Mouse (Mus musculus) myocyte (in vitro differentiated cells): ENCODE data around the gene Fpr3. TPM values are rescaled to one million over a fixed set of nuclear protein-coding genes. Genes with fewer than 3 reads are reported as not detected.

ENCODE experiments used
- H3K27me3 ChIP-seq: one replicate; pipeline ENCODE4 v1.6.1; 2011; ENCODE audit not compliant: control insufficient read depth, insufficient read depth, insufficient read length
- H3K36me3 ChIP-seq: one replicate; pipeline ENCODE4 v1.6.1; 2011; ENCODE audit not compliant: control insufficient read depth, insufficient read depth
- H3K4me2 ChIP-seq: one replicate; pipeline ENCODE4 v1.6.1; 2011; ENCODE audit warnings: low read depth, control low read depth
- H3K4me3 ChIP-seq: one replicate; pipeline ENCODE4 v1.5.1; 2011; ENCODE audit warnings: mild to moderate bottlenecking, control low read depth, moderate library complexity
- H3K79me2 ChIP-seq: one replicate; pipeline ENCODE4 v1.6.1; 2011; ENCODE audit not compliant: control insufficient read depth, insufficient read depth
- H3ac ChIP-seq: one replicate; pipeline ENCODE4 v1.6.1; 2011; ENCODE audit not compliant: control insufficient read depth, insufficient read length
- CEBPB ChIP-seq: IDR thresholded peaks from 2 replicates; pipeline ENCODE4 v1.6.1; 2011; ENCODE audit warnings: mild to moderate bottlenecking, moderate library complexity; ENCODE audit not compliant: poor library complexity, insufficient read depth, severe bottlenecking
- E2F4 ChIP-seq: IDR thresholded peaks from one replicate; pipeline ENCODE4 v1.6.1; 2011; ENCODE audit warnings: mild to moderate bottlenecking, control low read depth, moderate library complexity; ENCODE audit not compliant: insufficient read depth
- MAX ChIP-seq: IDR thresholded peaks from one replicate; pipeline ENCODE4 v1.6.1; 2011; ENCODE audit warnings: low read depth, mild to moderate bottlenecking, control low read depth
- MYOD1 ChIP-seq, 3 experiments: IDR thresholded peaks; one replicate each; pipeline ENCODE4 v1.6.1; 2011; ENCODE audit warnings: control low read depth in 2 of 3, low read depth in 2 of 3, mild to moderate bottlenecking in 2 of 3, moderate library complexity in 1 of 3; ENCODE audit not compliant: insufficient read length in 2 of 3, control insufficient read depth in 1 of 3
- MYOG ChIP-seq, 3 experiments: IDR thresholded peaks; one replicate each; pipeline ENCODE4 v1.6.1; 2011; ENCODE audit warnings: control low read depth in 2 of 3, low read depth in 2 of 3, mild to moderate bottlenecking in 2 of 3; ENCODE audit not compliant: insufficient read length in 2 of 3, control insufficient read depth in 1 of 3, insufficient read depth in 1 of 3
- POLR2A ChIP-seq: IDR thresholded peaks from one replicate; pipeline ENCODE4 v1.6.1; 2011; ENCODE audit warnings: low read depth, mild to moderate bottlenecking, control low read depth, moderate library complexity; ENCODE audit not compliant: insufficient read length
- POLR2AphosphoS2 ChIP-seq: IDR thresholded peaks from one replicate; pipeline ENCODE4 v1.6.1; 2011; ENCODE audit warnings: low read depth, control low read depth; ENCODE audit not compliant: insufficient read length
- REST ChIP-seq: IDR thresholded peaks from one replicate; pipeline ENCODE4 v1.6.1; 2011; ENCODE audit warnings: mild to moderate bottlenecking, control low read depth, moderate library complexity; ENCODE audit not compliant: insufficient read depth, insufficient read length
- SRF ChIP-seq: IDR thresholded peaks from one replicate; pipeline ENCODE4 v1.6.1; 2011; ENCODE audit warnings: low read depth; ENCODE audit not compliant: control insufficient read depth, insufficient read length
- TCF12 ChIP-seq: IDR thresholded peaks from one replicate; pipeline ENCODE4 v1.6.1; 2011; ENCODE audit warnings: mild to moderate bottlenecking, control low read depth; ENCODE audit not compliant: poor library complexity, insufficient read depth, severe bottlenecking
- TCF3 ChIP-seq: IDR thresholded peaks from one replicate; pipeline ENCODE4 v1.6.1; 2011; ENCODE audit warnings: low read depth, control low read depth; ENCODE audit not compliant: insufficient read length
- USF1 ChIP-seq: IDR thresholded peaks from one replicate; pipeline ENCODE4 v1.6.1; 2011; ENCODE audit warnings: low read depth, mild to moderate bottlenecking, control low read depth, moderate library complexity
- polyA plus RNA-seq: library from polyadenylated mRNA; unstranded; fragments of >200 nt; fragmentation: generic; extraction: Trizol; gene quantifications from one replicate; pipeline ENCODE4 v1.2.1, GENCODE M21; 2012; ENCODE audit warnings: missing spikeins

Gene Fpr3
- polyA plus RNA-seq, 1 experiment, result not detected

DNA sequence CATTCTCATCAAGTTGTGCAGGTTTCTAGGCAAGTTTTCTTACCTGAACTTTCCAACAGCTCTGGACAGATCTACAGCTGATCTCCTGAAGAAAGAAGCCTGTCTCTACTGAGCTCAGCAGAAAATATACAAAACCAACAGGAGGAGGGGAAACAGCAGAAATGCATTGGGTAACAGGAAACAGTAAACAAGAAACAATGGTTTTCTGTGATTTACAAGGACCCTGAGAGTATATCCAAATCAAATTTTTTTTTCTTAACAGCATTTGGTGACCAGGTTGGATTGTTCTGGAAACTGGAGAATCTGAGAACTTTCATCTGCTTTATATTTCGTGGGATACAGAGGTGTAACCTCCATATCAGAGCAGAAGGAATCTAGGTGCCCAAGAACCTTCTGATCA lies 3.8 kb upstream of the Fpr3 start, which contains the start of gene Fpr1:
Gene Fpr1, minus strand, starts transcription at position 101 of the 400 bp plus-strand sequence.
- Histone ChIP-seq H3K27me3 (no peaks in the 10 kb centered on the region), H3K36me3 (no peaks in the 10 kb centered on the region), H3K4me2 (no peak within 1 kb of the TSS), H3K79me2 (no peaks in the 10 kb centered on the region), H3ac (no peak within 1 kb of the TSS), H3K4me3 (no peak within 1 kb of the TSS)
- TF ChIP-seq POLR2AphosphoS2 (no peak), MYOD1 (IDR thresholded peaks at IDR 0.05; ENCODE audit: control insufficient read depth in 1 of 3, insufficient read length in 2 of 3, low read depth in 2 of 3) (no peak), MYOG (IDR thresholded peaks at IDR 0.05; ENCODE audit: control insufficient read depth in 1 of 3, insufficient read depth in 1 of 3, insufficient read length in 2 of 3, low read depth in 2 of 3) (no peak), REST (no peak), POLR2A (no peak), SRF (no peak), TCF3 (no peak), E2F4 (no peak), MAX (no peak), CEBPB (no peak), USF1 (no peak), TCF12 (no peak)

DNA sequence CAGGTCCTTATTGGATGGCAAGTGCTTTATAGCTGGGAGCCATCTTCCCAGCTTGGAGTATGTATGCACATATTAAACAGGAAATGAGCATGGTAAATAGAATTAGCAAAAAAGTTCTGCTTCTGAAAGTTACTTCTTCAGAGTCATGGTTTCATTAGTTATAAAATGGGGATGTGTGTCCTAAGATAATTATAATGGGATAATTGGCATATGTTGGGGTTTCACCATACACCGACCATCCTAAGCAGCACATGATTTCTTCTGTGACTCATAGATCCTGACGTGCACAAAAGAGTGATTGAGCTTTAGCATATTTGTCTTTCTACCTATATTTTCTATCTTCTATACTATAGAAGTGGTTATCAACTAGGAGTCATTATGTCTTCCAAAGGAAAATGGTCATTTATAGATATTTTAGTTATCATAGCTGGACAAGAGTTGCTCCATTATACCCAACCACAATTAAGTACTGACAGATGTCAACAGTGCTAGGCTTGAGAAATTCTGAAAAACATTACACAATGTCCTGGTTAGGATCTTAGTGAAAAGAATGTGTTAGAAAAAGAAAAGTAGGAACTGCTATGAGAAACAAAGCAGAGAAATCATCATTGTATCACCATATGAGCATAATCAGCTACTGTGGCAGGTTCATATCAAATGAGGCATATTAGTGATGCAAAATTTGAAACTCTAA lies 2.2 kb downstream of the Fpr3 start:
- Histone ChIP-seq H3ac (no peak overlapping the region), H3K4me2 (no peak overlapping the region), H3K27me3 (no peaks in the 10 kb centered on the region), H3K4me3 (no peak overlapping the region), H3K79me2 (no peaks in the 10 kb centered on the region), H3K36me3 (no peaks in the 10 kb centered on the region)
- TF ChIP-seq MYOD1 (IDR thresholded peaks at IDR 0.05; ENCODE audit: control insufficient read depth in 1 of 3, insufficient read length in 2 of 3, low read depth in 2 of 3), result no peak
- no peak for TF ChIP-seq MYOG (IDR thresholded peaks at IDR 0.05; ENCODE audit: control insufficient read depth in 1 of 3, insufficient read depth in 1 of 3, insufficient read length in 2 of 3, low read depth in 2 of 3)
- TF ChIP-seq CEBPB, result no peak
- no peak for TF ChIP-seq MAX
- TF ChIP-seq REST, result no peak
- TF ChIP-seq POLR2A, result no peak
- TF ChIP-seq SRF, result no peak

- H3K4me3 ChIP-seq, result no peak overlapping the region
- H3K36me3 ChIP-seq, result no peaks in the 10 kb centered on the region
- H3K79me2 ChIP-seq, result no peaks in the 10 kb centered on the region
- TF ChIP-seq MAX (no peak), POLR2A (no peak), REST (no peak), MYOG (IDR thresholded peaks at IDR 0.05; ENCODE audit: control insufficient read depth in 1 of 3, insufficient read depth in 1 of 3, insufficient read length in 2 of 3, low read depth in 2 of 3) (no peak), CEBPB (no peak), SRF (no peak), MYOD1 (IDR thresholded peaks at IDR 0.05; ENCODE audit: control insufficient read depth in 1 of 3, insufficient read length in 2 of 3, low read depth in 2 of 3) (no peak), POLR2AphosphoS2 (no peak), TCF12 (no peak), USF1 (no peak)
- H3ac ChIP-seq, result no peak overlapping the region
- no peak overlapping the region for H3K4me2 ChIP-seq
- no peaks in the 10 kb centered on the region for H3K27me3 ChIP-seq
These were observed 8.4 kb downstream of the Fpr3 start for GRCm38 (mm10) chr17:17896039-17896438.

GRCm38 (mm10) chr17:17899268-17899667 lies 11.6 kb downstream of the Fpr3 start:
- Histone ChIP-seq H3K4me2 (no peak overlapping the region), H3ac (no peak overlapping the region), H3K36me3 (no peaks in the 10 kb centered on the region), H3K79me2 (no peaks in the 10 kb centered on the region), H3K27me3 (no peaks in the 10 kb centered on the region), H3K4me3 (no peak overlapping the region)
- TF ChIP-seq POLR2AphosphoS2, result no peak
- TF ChIP-seq REST, result no peak
- TF ChIP-seq TCF12, result no peak
- TF ChIP-seq E2F4, result no peak
- TF ChIP-seq POLR2A, result no peak
- no peak for TF ChIP-seq CEBPB
- no peak for TF ChIP-seq MYOD1 (IDR thresholded peaks at IDR 0.05; ENCODE audit: control insufficient read depth in 1 of 3, insufficient read length in 2 of 3, low read depth in 2 of 3)
- no peak for TF ChIP-seq USF1
- no peak for TF ChIP-seq TCF3
- no peak for TF ChIP-seq MYOG (IDR thresholded peaks at IDR 0.05; ENCODE audit: control insufficient read depth in 1 of 3, insufficient read depth in 1 of 3, insufficient read length in 2 of 3, low read depth in 2 of 3)

DNA sequence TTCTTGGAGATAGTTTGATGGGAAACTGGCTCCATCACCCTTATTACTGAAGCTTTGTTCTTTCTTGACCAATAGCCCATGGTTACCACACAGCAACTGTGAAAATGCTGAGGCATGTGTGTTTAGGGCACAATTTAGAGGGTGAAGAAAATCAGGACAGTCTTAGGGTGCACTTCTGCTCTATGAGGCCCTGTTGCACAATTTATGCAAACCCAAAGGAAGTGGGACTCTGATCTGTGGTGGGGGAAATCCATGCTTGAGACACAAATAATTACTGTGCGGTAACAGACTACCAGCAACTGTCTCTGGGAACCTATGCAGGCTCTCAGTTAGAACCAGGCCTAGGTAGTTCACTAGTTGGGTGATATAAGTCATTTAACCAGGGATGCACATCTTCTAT lies 13.1 kb downstream of the Fpr3 start:
- Histone ChIP-seq H3K79me2 (no peaks in the 10 kb centered on the region), H3ac (no peak overlapping the region), H3K4me2 (no peak overlapping the region), H3K27me3 (no peaks in the 10 kb centered on the region), H3K4me3 (no peak overlapping the region), H3K36me3 (no peaks in the 10 kb centered on the region)
- no peak for TF ChIP-seq CEBPB
- TF ChIP-seq REST, result no peak
- no peak for TF ChIP-seq POLR2AphosphoS2
- no peak for TF ChIP-seq MYOG (IDR thresholded peaks at IDR 0.05; ENCODE audit: control insufficient read depth in 1 of 3, insufficient read depth in 1 of 3, insufficient read length in 2 of 3, low read depth in 2 of 3)
- no peak for TF ChIP-seq USF1
